Mouse (Mus musculus) lung, postnatal 25 days (tissue): Measurements from ENCODE around the gene Eva1c.
"Not testable (repeated sequence)": the region's sequence is repeated elsewhere in the genome, so short reads cannot be mapped to it uniquely, and the experiment has no call there.

Source experiments
- DNase-seq: peaks from one replicate; pipeline ENCODE4 v3.0.0; 2022; ENCODE audit warnings: low spot score

Eva1c gene

DNA sequence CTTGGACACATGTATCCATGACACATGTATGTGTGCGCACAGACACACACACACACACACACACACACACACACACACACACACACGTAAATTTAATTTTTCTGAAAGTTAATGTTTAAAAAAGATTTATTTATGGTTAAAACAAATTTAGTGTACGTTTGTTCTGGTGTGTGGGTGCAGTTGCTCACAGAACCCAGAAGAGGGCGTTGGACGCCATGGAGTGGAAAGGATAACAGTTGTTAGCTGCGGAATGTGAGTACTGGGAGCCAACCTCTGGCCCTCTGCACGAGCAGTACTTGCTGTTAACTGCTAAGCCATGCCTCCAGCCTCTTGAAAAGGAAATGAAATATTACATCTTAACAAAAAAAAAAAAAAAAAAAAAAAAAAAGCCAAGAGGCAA is at the start of gene Eva1c:
Eva1c (plus strand) TSS at position 263 of the 400 bp plus-strand sequence.
- DNase-seq, result no peak

DNA sequence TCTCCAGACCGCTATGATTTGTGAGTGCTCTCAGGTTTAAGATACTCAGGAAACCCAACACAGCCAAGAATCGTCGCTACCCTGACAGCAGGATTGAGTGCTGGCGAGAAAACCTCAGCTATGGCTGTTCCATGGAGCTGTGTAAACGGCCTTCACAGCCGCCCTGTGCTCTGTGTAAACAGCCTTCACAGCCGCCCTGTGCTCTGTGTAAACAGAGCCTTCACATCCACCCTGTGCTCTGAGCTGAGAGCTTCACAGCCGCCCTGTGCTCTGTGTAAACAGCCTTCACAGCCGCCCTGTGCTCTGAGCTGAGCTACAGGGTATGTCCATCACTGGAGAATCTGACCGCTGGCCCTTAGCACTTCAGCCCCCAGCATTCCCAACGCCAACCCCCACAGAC is 46.7 kb upstream of the Eva1c start:
- DNase-seq, result no peak

DNA sequence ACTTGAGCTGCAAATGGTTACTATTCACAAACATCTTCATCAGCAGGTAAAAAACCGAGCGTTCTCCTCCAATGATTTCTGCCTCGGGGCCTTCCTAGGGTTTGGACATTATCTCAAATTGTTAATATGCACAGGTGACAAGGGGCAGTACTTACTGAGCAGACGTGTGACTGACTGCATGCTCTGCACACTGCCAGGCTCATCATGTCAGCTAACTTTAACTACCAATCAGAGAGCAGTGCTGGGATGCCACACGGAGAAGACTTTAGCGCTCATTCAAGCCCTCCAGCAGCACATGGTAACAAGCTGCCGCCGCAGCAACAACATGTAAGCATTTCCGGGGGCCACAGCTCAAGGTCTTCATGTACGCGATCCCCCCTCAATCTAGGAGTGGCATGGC is 43.2 kb upstream of the Eva1c start:
- no peak for DNase-seq

- peak; percentile 34 for DNase-seq
Observed at GRCm38 (mm10) chr16:90785257-90785656, 41.3 kb upstream of the Eva1c start.

- DNase-seq, result no peak
Observed at GRCm38 (mm10) chr16:90788580-90788979, 37.9 kb upstream of the Eva1c start.

- no peak for DNase-seq
Observed at GRCm38 (mm10) chr16:90790946-90791345, 35.6 kb upstream of the Eva1c start.

GRCm38 (mm10) chr16:90792066-90792465 is 34.5 kb upstream of the Eva1c start:
- no peak for DNase-seq

- peak; percentile 15 for DNase-seq
Observed at GRCm38 (mm10) chr16:90792500-90792899, 34.0 kb upstream of the Eva1c start.

- DNase-seq, result no peak
Observed at GRCm38 (mm10) chr16:90794708-90795107, 31.8 kb upstream of the Eva1c start.

- DNase-seq, result no peak
Observed at GRCm38 (mm10) chr16:90798446-90798845, 28.1 kb upstream of the Eva1c start.

- DNase-seq, result no peak
Observed at GRCm38 (mm10) chr16:90798848-90799247, 27.7 kb upstream of the Eva1c start.

- no peak for DNase-seq
Observed at GRCm38 (mm10) chr16:90799840-90800239, 26.7 kb upstream of the Eva1c start.

GRCm38 (mm10) chr16:90801251-90801650 is 25.3 kb upstream of the Eva1c start:
- DNase-seq, result no peak

- DNase-seq, result no peak
Observed at GRCm38 (mm10) chr16:90801928-90802327, 24.6 kb upstream of the Eva1c start.

- DNase-seq, result no peak
Observed at GRCm38 (mm10) chr16:90804466-90804865, 22.1 kb upstream of the Eva1c start.

- DNase-seq, result peak; percentile 98
Observed at GRCm38 (mm10) chr16:90809975-90810715, 16.4 kb upstream of the Eva1c start, which contains the start of gene Urb1. Gene Urb1 (minus strand): TSS chr16:90810413.

GRCm38 (mm10) chr16:90810716-90811256 is 15.7 kb upstream of the Eva1c start:
- no peak for DNase-seq

DNA sequence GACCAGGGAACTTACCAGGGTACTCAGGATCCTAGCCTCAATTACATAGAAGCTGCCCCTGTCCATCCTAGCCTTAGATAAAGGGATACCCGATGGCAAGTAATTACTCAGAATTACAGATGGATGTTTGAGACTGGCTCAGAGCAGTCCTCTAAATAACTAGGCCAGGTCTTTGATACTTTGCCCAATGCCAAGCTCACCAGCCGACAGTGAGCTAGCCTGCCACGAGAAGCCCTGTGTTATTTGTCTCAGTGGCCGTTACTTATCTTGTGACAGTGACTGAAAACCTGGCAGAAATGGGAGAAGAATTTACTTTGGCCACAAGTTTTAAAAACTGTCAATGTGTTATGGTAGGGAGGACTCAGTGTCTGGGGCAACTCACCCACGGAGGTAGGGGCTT is 14.4 kb upstream of the Eva1c start:
- no peak for DNase-seq

GRCm38 (mm10) chr16:90820326-90820725 is 6.2 kb upstream of the Eva1c start:
- DNase-seq, result no peak

GRCm38 (mm10) chr16:90821046-90821697 is 5.3 kb upstream of the Eva1c start:
- peak; percentile 77 for DNase-seq

- no peak for DNase-seq
Observed at GRCm38 (mm10) chr16:90822284-90822935, 4.1 kb upstream of the Eva1c start.

DNA sequence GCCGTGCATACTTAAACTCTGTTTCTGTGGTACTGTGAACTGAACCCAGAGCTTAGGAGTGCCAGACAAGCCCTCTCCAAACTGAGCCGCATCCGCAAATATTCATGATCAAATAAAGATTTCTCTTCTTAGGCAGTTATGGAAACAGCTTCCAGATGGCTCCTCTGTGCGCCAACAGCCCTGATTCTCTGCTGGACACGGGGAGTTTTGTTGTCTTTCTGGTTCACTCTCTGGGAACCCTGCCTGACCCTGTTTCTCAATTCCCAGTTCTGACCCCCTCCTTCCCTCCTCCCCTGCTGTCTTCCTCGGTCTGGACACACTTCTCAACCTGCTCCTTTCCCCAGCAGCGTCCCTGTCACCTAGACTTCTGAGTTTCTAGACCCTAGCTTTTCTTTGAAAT is 3.5 kb upstream of the Eva1c start:
- peak; percentile 35 for DNase-seq

- DNase-seq, result not testable (repeated sequence)
Observed at GRCm38 (mm10) chr16:90823986-90824385, 2.5 kb upstream of the Eva1c start.
